Mouse (Mus musculus) megakaryocyte-erythroid progenitor cell, adult 5-6 weeks (primary cell): ENCODE measurements around the gene B3gat3. TPM values are rescaled to one million over a fixed set of nuclear protein-coding genes. Genes with fewer than 3 reads are reported as not detected.

Experiments
- ATAC-seq: replicated peaks from 2 replicates; pipeline ENCODE4 v1.8.0; 2016; ENCODE audit warnings: mild to moderate bottlenecking, inconsistent platforms; ENCODE audit not compliant: severe bottlenecking, poor library complexity, low FRiP score, low TSS enrichment
- total RNA-seq, 2 experiments: library from RNA; stranded (forward) in 1 of 2; stranded (reverse) in 1 of 2; fragments of 200-1000, 215-1000 nt in 1 of 2; fragments of >200 nt in 1 of 2; fragmentation: Nextera tagmentation in 1 of 2; gene quantifications; 2 replicates each; pipeline ENCODE4 v1.2.3; 2014 to 2017

B3gat3 gene
- total RNA-seq, 2 experiments from 2014 or later, result 17.6 to 36.8 TPM

DNA sequence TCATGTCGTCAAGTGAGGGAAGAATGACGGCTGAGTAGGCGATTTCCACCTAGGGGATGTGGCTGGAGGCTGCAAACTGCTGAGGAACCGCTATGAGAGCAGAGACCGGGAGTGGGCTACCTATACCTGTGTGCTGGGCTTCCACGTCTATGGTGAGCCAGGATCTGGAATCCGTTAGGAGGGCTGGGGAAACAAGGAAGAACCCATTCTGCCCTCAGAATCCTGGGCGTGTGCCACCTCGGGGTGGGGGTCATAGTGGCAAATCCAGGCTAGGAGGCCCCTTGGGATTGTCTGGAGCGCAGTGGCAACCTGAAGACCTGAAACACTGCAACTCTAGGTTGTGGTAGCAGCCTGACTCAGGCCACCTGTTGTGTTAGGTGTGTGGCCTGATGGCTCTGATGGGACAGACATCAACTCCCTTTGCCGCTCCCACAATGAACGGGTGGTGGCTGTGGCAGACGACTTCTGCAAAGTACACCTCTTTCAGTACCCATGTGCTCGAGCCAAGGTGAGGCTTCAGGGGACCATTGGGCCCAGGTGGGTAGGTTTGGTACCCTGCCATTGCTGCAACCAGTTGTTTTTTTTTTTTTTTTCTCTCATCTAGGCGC, 20.5 kb downstream of the B3gat3 start:
- no peak for ATAC-seq

DNA sequence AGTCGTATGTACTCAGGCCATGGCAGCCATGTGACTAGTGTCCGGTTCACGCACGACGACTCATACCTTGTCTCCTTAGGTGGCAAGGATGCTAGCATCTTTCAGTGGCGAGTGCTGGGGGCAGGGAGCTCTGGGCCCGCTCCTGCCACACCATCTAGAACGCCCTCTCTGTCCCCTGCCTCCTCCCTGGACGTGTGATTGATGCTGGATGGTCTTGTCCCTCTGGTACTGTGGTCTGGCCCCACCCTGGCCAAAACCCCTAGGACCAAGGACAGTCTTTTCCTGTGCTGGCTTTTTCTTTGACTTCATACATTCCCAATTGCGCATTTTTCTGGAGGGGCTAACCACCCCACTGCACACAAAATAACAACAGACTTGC, 21.0 kb downstream of the B3gat3 start:
- ATAC-seq, result no peak

DNA sequence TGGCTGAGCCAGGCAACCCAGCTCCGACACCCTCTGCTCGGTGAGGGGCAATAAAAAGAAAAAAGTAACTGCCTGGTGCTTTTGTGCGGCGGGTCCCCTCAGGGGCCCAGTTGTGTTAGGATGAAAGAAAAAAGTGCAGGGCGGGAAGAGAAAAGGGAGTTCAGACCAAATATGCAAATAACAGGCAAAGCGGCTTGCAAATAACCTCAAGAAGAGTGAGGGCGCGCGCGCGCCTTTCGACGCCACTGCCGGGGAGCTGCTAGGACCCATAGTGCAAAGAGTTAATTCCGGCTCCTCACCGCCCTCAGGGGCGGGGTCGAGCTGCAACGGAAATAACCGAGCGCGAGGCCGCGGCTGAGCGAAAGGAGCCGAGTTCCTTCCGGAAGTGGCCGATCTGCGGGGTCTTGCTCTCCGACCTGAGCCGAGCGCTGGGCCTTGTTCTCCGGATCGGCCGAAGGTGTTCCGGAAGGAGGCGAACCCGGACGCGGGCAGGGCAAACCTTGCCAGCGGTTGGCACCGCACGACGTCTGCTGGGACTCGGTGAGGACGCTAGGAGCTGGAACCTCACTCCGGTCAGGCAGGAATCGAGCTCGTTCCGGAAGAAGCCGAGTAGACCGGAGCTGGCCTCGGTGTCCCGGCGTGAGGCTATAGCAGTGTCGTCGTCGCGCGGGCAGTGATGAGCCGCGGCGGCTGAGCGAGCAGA, 21.5 kb downstream of the B3gat3 start, which contains the start of gene Mta2:
Mta2 (plus strand) TSS at position 361 of the 703 bp plus-strand sequence.
- peak; percentile 81 for ATAC-seq

DNA sequence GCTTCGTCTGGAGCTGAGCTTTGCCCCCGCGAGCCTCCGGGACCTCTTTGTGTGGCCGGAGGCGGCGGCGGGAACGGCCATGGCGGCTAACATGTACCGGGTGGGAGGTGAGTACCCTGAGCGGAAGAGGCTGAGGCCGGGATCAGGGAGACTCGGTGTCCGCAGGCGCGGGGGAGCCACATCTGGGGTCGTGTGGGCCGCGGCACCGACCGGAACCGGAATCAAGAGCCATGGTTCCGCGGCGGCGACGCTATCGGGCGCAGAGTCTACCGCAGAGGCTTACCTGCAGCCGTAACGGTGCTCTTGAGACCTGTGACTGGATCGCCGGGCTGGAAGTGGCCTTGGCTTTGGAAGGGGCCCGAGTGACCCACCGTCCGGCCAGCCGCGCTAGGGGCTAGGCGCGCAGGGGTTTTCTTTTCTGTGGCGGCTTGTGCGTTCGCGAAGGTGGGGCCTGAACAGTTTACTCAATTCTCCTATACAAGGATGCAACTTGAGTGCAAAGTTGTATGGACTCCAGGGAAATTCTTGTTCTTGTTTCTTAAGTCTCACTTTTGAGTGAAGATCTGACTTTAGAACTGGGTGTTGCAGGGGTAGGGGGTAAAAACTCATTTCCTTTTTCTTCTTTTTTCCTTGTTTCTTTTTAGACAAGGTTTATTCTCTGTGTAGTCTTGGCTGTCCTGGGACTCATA, 22.2 kb downstream of the B3gat3 start:
- no peak for ATAC-seq

DNA sequence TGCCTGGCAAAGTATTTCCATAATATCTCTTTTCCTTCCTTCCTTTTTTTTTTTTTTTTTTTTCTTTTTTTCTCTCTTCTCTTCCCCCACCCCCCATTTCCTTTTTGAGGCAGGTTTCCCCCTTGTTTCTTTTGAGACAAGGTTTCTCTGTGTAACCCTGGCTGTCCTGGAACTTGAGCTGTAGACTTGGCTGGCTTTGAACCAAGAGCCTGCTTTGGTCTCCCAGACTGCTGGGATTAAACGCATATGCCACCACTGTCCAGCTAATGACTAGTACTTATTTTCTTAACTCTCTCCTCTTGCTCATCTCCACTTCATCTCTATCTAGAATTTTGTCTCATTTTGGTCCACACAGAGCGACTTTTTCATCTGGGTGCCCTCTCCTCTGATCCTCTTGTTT, 22.9 kb downstream of the B3gat3 start:
- no peak for ATAC-seq

DNA sequence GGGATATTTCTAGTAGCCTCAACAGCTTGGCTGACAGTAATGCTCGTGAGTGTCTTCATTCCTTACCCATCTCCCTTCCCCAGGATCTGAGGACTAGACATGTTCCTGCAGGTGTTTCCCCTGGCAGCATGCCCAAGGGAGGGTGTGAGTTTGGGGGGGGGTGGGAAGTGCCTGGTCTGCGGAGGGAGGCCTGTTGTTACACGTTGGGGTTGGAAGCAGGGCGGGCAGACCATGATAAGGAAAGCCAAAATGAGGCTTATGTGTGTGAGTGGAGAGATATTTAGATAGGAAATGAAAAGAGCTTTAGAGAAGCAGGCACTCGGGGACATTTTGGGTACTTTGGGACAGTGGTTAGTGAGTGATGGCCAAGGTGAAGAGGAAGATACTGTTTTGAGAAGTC, 23.9 kb downstream of the B3gat3 start:
- peak; percentile 77 for ATAC-seq

DNA sequence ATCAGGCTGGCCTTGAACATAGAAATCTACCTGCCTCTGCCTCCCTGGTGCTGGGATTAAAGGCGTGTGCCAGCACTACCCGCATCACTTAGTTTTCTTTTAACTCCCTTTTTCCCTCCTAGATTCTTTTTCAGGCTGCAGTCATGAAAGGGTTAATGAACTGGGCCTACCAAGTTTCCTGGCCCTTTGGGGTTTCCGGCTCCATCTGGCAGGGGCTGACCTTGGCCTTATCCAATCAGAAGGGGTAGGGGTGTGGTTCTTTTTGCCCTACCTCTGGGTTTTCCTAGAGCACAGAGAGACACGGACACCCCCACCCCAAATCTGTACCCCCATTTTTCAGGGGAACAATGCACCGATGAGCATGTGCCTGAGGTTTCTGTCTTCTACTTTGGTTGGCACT, 24.6 kb downstream of the B3gat3 start:
- ATAC-seq, result no peak

DNA sequence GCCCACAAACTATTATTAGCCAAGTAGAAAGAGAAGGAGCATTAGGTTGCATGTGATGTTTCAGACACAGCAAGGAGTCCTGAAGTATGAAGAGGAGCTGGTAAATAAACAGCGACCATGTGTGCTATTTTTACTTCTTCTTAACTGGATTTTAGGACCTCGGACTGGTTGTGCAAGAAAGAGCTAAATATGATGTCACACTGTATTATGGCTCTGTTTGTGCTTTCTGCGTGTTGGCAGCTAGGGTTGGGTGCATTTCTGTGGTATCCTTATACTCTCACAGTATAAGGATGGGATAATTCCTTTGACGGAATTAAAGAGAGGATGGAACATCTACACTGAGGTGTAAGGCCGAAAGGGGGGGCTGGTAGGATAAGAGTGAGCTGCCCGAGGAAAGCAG, 25.1 kb downstream of the B3gat3 start:
- ATAC-seq, result no peak

DNA sequence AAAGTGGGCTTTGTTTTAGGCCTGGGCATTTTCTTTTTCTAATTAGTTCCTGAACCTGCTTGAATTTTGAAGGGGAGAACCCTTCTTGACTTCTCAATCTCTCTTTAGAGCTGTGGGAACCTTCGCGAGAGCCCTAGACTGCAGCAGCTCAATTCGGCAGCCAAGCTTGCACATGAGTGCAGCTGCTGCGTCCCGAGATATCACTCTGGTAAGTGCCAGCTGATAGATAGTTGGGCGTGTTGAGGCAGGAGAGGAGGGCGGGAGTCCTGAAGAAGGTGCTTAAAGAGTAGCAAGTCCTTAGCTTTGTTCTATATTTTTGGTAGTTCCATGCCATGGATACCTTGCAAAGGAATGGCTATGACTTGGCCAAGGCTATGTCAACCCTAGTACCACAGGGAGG, 26.8 kb downstream of the B3gat3 start:
- ATAC-seq, result peak; percentile 32; the same call in 1 of the 2 replicates

DNA sequence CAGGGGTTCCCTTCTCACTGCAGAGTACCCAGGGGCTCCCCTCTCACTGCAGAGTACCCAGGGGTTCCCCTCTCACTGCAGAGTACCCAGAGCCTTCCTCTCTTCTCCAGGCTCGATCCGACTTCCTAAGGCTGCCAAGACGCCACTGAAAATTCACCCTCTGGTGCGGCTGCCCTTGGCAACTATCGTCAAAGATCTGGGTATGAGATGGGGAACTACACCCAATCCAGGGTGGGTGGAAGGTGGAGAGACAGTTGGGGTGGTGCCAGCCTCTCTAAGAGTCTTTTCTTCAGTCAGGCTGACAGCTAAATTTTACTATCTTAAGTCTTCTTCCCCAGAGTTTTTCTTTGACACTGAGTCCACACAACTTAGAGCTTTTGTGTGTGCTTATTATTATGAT, 30.0 kb downstream of the B3gat3 start:
- ATAC-seq, result no peak

DNA sequence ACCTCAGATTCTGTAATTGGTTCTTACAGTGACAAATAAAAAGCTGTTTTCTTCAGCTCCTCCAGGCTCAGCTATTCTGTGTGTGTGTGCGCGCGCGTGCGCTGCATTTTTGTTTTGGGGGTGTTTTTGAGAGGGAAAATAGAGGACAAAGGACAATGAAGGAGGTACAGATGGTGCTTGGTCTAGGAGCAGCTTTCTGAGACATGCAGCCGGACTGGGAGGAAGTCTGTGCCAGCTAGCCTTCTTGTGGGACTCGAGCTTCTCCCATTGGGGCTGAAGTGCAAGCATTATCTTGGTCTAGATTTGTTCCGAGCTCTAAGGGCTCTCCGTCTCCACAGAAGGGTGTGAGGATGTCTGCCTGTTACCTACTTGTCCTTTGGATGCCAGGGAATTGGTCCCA, 32.1 kb downstream of the B3gat3 start:
- ATAC-seq, result no peak

DNA sequence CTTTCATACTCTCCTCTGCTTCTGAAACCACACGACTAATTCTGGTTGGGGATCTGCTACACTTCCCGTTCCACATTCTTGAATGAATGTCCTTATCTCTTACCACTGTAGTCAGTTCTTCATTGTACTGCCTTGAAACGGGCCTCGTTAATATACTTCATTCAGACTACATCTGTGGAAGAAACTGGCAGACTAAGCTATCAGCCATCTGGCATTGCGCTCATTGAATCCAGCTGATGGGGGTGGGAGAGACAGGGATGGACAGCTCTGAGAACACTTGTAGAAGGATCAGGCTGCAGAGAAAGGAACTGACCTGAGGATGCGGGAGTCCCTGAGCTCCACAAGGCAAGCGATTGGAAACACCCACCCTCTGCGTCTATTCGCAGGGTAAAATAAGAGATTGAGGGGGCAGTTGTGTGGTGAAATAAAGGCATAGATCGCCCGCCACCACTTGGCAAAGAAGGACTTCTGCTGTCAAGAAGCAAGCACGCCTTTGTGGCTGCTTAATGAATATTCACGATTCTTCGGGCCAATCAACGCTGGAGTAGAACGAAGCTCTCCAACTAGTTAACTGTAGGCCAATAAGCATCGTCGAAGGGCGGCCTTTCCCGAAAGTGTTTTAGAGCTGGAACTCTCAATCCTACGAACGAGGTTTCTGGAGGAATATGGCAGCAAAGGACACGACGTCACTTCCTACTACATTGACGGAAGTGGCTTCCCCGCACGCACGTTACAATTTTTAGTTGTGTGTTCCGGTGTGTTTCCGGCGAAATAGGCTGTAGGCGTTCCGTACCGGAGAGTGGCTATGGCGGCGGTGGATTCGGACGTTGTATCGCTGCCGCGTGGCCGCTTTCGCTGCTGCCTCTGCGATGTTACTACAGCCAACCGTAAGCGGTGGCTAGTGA, 33.2 kb downstream of the B3gat3 start, which contains the start of gene Tut1:
Tut1 (plus strand) TSS at position 713 of the 905 bp plus-strand sequence.
- ATAC-seq, result peak; percentile 94

DNA sequence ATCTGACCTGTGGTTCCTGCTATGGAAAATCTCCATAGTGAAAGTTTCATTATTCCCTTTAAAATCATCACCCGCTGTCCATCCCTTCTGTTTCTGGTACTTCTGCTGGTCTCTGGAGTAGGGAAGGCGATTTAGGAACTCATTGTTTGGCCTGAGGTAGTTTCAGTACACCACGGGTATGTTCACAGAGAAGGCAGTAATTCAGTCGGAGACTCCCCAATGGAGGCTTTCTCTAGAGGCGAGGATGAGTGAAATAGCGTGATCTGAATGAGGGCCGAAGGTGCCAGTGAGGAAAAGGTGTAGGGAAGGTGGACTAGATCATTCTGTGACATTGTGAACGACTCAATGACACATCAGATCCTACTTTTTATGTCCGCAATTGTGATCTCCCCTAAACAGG, 34.0 kb downstream of the B3gat3 start:
- ATAC-seq, result no peak

DNA sequence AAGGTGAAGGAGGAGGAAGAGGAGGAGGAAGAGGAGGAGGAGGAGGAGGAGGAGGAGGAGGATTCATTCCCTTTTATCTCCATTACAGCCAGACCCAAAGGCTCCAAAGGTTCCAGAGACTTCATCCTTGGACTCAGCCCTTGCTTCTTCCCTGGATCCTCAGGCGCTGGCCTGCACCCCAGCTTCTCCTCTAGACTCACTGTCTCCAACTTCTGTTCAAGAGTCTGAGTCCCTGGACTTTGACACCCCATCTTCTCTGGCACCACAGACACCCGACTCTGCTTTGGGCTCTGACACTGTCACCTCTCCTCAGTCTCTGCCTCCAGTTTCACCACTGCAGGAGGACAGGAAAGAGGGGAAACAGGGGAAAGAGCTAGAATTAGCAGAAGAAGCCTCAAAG, 42.1 kb downstream of the B3gat3 start:
- ATAC-seq, result no peak

DNA sequence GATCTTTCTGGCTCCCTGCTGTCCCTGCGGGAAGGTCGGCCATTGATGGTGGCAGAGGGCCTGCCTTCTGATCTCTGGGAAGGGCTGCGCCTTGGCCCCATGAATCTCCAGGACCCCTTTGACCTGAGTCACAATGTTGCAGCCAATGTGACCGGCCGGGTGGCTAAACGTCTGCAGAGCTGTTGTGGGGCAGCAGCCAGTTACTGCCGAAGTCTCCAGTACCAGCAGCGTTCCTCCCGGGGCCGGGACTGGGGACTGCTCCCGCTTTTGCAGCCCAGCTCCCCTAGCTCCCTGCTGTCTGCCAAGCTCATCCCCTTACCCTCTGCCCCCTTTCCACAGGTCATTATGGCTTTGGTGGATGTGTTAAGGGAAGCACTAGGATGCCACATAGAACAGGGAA, 44.9 kb downstream of the B3gat3 start:
- ATAC-seq, result no peak

DNA sequence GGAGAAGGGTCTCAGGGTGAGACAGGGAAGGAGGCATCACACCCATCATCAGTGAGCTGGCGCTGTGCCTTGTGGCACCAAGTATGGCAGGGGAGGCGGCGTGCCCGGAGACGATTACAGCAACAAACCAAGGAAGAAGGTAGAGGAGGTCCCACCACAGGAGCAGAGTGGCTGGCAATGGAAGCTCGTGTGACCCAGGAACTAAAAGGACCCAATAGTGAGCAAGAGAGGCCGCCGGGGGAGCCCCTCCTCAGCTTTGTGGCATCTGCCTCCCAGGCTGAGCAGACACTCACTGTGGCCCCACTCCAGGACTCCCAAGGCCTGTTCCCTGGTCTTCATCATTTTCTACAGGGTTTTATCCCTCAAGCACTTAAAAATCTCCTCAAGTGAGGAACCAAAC, 45.6 kb downstream of the B3gat3 start:
- ATAC-seq, result no peak

DNA sequence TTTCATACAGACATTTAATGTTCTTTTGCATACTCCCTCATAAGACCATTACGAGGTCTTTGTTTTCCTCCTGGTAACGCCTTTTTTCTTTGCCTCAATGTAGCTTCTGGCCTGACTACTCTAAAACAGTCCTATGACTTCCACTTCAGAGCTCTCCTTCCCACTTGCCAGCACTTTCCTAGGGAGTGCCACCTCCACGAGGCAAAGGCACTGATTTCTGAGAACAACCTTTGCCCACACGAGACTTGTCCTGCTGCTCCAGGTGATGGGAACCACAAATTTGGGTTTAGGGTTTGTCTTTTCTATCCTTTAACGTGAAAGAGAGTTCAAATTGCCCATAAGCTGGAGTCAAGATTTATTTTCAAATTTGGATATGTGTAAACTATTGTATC, 46.0 kb downstream of the B3gat3 start:
- no peak for ATAC-seq

DNA sequence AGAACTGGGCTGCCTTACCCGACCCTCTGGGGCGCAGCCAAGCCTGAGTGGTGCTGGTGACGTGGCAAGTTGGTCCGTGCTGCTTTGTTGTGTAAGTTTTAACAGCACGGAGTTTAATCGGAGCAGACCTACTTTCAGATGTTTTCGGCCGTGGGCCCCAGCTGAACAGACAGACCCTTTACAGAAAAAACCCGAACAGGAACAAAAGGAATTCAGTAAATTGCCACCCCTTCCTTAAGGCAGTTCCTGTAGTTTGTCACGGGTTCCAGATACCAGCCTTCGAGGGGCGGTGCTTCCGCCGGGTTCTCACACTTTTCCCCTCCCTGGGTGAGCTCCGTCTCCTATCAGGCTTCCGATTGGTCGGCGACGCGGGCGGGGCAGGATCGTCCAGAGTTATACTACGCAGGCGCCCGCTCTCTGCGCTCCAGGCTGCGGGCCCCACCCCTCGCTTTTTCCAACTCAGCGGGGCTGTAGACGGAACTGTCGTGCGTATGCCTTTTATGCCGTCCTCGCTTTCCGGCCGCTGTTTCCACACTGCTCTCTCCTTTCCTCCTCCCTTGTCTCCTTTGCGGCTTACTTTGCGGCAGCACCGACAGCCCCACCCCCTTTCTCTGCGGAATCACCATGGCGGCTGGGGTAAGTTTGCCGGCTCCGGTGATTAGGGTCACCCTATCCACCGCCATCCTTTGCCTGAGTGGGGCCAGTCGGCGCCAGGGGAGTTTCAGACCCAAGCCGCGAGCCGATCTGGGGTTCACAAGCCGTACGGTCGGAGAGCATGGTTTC, 46.6 kb downstream of the B3gat3 start, which contains the start of gene Eef1g:
Eef1g (plus strand) TSS at position 452 of the 783 bp plus-strand sequence.
- ATAC-seq, result peak; percentile 93

DNA sequence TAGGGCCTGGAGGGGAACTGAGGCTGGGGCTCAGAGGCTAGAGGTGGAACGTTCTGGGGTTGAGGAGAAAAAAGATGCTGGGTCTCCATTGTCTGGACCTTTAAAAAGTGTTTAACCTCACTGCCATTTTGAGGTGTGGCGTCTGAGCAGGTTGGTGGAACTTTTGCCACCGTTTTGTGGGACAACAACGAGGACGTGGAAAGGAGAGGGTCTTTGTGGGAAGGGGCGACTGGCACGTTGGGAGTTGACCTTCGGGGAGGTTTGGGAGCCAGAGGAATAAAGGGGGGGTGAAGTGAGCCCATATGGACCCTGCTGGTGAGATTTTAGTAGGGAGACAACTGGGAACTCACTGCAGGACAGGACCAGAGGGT, 47.2 kb downstream of the B3gat3 start:
- ATAC-seq, result peak; percentile 6; the same call in 1 of the 2 replicates
